Mouse (Mus musculus) heart, adult 2 months (tissue): ENCODE results near the gene Mink1.
A peak's percentile ranks its signal among the peaks of the same experiment; 100 is the strongest.

ENCODE experiments used
- CTCF ChIP-seq: fragments of 200-600 bp; IDR thresholded peaks from 2 replicates; pipeline ENCODE4 v1.8.1; 2022; ENCODE audit warnings: antibody characterized with exemption, mild to moderate bottlenecking, moderate library complexity
- EP300 ChIP-seq: fragments of 200-500 bp; IDR thresholded peaks from 2 replicates; pipeline ENCODE4 v1.6.1; 2011; ENCODE audit warnings: low read depth, low read length, control low read depth; ENCODE audit not compliant: insufficient read depth

- TF ChIP-seq CTCF (no peak), EP300 (peak; percentile 61; the same call in 1 of the 2 replicates)
Measured at GRCm38 (mm10) chr11:70525184-70525678, 37.5 kb upstream of the Mink1 start, which contains the start of gene Psmb6.
